Mouse (Mus musculus) cortical plate, adult 2 months (tissue): ENCODE measurements around the gene Aldh16a1. TPM values are rescaled to one million over a fixed set of nuclear protein-coding genes. Genes with fewer than 3 reads are reported as not detected.
A peak's percentile ranks its signal among the peaks of the same experiment; 100 is the strongest.
"Not testable (repeated sequence)": the region's sequence is repeated elsewhere in the genome, so short reads cannot be mapped to it uniquely, and the experiment has no call there.

Experiments
- H3K27ac ChIP-seq: fragments of 200-500 bp; 2 replicates; pipeline ENCODE4 v1.5.1; 2012; ENCODE audit warnings: low read length, control low read depth, inconsistent platforms; ENCODE audit not compliant: insufficient read depth
- H3K4me1 ChIP-seq: fragments of 200-500 bp; 2 replicates; pipeline ENCODE4 v1.6.1; 2011; ENCODE audit warnings: low read length; ENCODE audit not compliant: control insufficient read depth, insufficient read depth
- H3K4me3 ChIP-seq: fragments of 200-500 bp; 2 replicates; pipeline ENCODE4 v1.5.1; 2011; ENCODE audit warnings: mild to moderate bottlenecking, low read length, control low read depth; ENCODE audit not compliant: insufficient read depth
- CTCF ChIP-seq: fragments of 200-500 bp; IDR thresholded peaks from 2 replicates; pipeline ENCODE4 v1.5.1; 2011; ENCODE audit warnings: mild to moderate bottlenecking, control low read depth, low read length; ENCODE audit not compliant: insufficient read depth; ENCODE audit errors: extremely low read depth
- POLR2A ChIP-seq: fragments of 200-500 bp; IDR thresholded peaks from 2 replicates; pipeline ENCODE4 v1.6.1; 2011; ENCODE audit warnings: mild to moderate bottlenecking, low read length, control low read depth; ENCODE audit not compliant: insufficient read depth; ENCODE audit errors: extremely low read depth
- polyA plus RNA-seq: library from polyadenylated mRNA; depleted of rRNA; stranded (reverse); fragments of >200 nt; gene quantifications from 2 replicates; pipeline ENCODE4 v1.2.3, GENCODE M21; 2012

The Aldh16a1 gene
- polyA plus RNA-seq, 1 experiment, result 10.3 TPM

DNA sequence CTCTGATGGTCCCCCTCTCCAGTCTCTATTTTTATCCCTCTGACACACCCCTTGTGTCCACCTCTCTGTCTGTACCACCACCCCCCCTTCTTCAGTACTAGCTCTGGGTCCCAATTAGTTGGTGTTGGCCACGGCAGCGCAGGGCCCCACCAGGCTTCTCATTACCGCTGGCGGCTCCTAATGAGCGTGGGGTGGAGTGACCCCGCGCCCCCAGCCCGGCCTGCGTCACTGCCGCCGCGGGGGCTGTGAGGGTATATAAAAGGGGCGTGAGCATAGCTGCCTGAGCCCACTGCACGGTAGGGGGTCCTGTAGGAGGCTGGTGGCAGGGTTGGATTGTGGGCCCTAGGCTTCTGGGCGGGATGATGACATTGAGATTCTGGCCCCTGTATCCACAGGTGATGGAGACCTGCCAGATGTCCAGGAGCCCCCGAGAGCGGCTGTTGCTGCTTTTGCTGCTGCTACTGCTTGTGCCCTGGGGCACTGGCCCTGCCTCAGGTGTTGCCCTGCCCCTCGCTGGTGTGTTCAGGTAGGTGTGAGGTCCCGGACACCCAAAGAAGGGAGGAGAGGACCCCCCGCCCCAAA is 26.6 kb upstream of the Aldh16a1 start, which contains the start of gene Pth2:
Pth2 (plus strand) TSS at position 100 of the 582 bp plus-strand sequence.
- H3K4me1 ChIP-seq, result no peaks in the 10 kb centered on the region
- no peak within 1 kb of the TSS for H3K27ac ChIP-seq
- TF ChIP-seq POLR2A (no peak), CTCF (no peak)
- no peak within 1 kb of the TSS for H3K4me3 ChIP-seq

DNA sequence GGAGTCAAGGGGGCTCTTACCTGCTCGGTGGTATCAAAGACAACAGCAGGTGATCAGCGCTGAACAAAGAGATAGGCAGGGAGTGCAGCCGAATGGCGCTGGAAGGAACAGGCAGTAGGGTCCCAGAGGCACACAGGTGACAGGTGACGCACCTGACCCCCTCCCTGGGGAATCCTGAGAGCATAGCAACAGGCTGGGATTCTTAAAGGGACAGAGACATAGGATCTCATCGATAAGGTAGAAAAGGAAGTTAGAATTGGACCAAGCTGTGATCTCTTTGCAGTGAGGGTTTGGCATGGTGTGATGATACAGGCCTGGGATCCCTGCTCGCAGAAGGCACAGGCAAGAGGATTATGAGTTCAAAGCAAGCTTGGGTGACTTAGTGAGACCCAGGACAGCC is 25.1 kb upstream of the Aldh16a1 start, which contains the start of gene Gfy:
Gfy (minus strand) TSS at position 101 of the 400 bp plus-strand sequence.
- H3K27ac ChIP-seq, result no peak within 1 kb of the TSS
- no peak within 1 kb of the TSS for H3K4me3 ChIP-seq
- TF ChIP-seq CTCF (no peak), POLR2A (no peak)
- no peaks in the 10 kb centered on the region for H3K4me1 ChIP-seq

DNA sequence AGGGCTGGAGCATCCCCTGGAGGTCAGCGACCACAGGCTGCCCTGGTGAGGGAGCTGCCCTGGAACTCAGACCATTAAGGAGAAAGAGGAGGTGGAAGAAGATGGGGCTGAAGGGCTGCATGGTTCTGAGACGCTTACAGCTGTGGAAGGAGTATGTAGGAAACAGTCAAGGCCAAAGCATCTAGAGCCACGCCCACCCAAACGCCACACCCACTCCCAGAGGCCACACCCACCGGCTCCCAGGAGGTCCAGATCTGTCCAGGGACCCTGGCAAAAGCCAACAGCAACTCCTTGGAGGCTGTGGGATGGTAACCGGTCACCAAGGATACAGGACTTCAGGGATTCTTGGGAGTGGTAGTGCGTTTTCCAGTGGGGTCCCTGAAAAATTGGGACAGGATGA is 24.2 kb upstream of the Aldh16a1 start:
- Histone ChIP-seq H3K4me3 (no peak overlapping the region), H3K27ac (no peak overlapping the region), H3K4me1 (no peaks in the 10 kb centered on the region)
- no peak for TF ChIP-seq POLR2A
- no peak for TF ChIP-seq CTCF

DNA sequence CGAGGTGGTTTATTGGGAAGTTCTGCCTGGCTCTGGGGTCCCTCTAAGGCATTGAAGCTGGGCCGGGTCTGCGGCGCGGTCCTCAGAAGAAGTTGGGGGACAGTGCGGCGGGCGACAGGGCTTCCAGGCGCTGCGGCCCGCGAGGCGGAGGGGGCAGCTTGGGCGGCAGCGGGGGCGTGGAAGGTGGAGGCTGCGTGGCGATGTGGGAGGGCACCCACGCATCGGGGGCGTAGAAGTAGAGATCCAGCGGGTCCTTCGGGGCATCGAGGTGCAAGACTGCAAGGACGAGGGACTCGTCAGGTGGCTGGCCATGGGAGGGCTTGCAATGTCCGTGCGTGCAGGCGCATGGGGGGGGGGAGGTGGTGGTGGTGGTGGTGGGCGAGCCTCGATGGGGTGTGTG is 22.0 kb upstream of the Aldh16a1 start:
- no peak; the same call in 1 of the 2 replicates for TF ChIP-seq POLR2A
- TF ChIP-seq CTCF, result no peak
- Histone ChIP-seq H3K4me1 (no peaks in the 10 kb centered on the region), H3K27ac (no peak overlapping the region), H3K4me3 (no peak overlapping the region)

DNA sequence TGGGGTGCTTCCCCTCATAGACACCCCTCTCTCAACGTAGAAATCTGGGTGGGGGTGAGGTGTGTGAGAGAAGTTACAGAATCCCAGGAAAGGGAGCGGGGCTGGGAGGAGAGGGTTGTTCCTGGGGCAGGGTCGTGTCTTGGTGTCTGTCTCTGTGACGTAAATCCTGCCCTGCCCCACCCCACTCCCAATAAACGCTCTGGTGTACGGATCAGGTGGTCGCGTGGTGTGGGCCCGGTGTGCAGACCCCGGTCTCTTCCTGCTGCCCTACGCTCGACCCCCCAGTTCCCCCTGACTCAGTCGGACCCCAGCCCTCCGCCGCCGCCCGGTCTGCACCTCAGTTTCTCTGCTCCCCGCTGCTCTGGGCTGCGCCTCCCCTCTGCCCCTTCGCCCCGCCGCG is 21.5 kb upstream of the Aldh16a1 start:
- Histone ChIP-seq H3K27ac (no peak overlapping the region), H3K4me3 (no peak overlapping the region), H3K4me1 (no peaks in the 10 kb centered on the region)
- TF ChIP-seq POLR2A (peak; percentile 39; the same call in 1 of the 2 replicates), CTCF (no peak)

DNA sequence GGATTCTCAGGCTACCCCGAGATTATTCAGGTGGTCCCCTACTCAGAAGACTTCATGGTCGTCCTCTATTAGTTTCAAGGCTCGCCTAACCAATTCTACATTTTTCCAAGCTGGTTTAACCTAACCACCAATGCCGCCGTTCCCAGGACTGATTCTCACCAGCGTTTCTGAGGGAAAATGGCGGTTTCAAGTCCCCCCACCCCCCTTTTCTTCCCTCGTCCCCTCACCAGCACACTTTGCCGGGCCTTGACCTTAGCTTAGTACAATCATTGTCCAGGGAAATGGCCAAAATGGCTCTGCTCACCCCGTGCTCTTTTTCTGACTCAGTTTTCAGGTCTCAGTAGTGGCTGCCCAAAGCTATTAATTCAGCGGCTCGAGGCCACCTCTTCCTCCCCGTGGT is 21.0 kb upstream of the Aldh16a1 start:
- Histone ChIP-seq H3K27ac (no peak overlapping the region), H3K4me1 (no peaks in the 10 kb centered on the region), H3K4me3 (no peak overlapping the region)
- TF ChIP-seq POLR2A, result no peak
- TF ChIP-seq CTCF, result no peak

DNA sequence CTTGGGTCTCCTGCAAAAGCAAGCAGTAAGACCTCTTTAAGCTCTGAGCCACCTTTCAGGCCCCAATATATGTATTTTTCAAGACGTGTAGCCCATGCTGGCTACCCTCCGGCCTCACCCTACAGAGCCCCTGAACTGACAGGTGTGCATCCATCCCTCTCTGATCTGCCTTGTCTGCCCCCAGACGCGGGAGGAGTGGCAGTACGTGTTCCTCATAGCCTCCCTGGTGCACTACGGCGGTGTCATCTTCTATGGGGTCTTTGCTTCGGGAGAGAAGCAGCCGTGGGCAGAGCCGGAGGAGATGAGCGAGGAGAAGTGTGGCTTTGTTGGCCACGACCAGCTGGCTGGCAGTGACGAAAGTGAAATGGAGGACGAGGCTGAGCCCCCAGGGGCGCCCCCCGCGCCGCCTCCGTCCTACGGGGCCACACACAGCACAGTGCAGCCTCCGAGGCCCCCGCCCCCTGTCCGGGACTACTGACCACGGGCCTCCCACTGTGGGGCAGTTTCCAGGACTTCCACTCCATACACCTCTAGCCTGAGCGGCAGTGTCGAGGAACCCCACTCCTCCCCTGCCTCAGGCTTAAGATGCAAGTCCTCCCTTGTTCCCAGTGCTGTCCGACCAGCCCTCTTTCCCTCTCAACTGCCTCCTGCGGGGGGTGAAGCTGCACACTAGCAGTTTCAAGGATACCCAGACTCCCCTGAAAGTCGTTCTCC is 20.3 kb upstream of the Aldh16a1 start:
- H3K4me1 ChIP-seq, result no peaks in the 10 kb centered on the region

DNA sequence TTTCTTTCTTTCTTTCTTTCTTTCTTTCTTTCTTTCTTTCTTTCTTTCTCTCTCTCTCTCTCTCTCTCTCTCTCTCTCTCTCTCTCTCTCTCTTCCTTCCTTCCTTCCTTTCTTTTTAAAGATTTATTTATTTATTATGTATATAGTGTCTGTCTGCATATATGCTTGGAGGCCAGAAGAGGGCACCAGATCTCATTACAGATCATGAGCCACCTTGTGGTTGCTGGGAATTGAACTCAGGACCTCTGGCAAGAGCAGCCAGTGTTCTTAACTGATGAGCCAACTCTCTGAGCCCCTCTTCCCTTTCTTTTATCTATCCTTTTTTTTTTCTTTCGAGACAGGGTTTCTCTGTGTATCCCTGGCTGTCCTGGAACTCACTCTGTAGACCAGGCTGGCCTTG is 19.4 kb upstream of the Aldh16a1 start:
- not testable (repeated sequence) for H3K27ac ChIP-seq, H3K4me3 ChIP-seq, H3K4me1 ChIP-seq
- TF ChIP-seq CTCF, result peak; percentile 35

More for the DNA sequence above, 20.3 kb upstream of the Aldh16a1 start:
- Histone ChIP-seq H3K27ac (no peak overlapping the region), H3K4me3 (no peak overlapping the region)
- no peak for TF ChIP-seq POLR2A
- no peak for TF ChIP-seq CTCF

DNA sequence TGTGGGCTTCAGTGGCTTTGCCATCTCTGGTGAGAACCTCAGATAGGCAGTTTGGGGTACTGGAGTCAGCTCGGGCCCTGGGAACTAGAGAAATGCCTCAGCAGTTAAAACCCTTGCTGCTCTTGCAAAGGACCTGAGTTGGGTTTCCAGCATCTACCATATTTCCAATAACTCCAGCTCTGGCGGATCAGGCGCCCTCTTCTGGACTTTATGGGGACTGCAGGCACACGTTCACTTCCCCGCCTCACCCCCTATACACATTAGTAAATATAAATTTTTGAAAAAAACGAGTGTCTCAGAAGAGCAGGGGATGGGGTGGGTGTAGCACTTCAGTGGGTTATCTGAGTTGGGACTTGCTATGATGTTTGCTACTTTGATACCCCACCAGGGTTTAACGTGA is 18.6 kb upstream of the Aldh16a1 start:
- Histone ChIP-seq H3K27ac (no peak overlapping the region), H3K4me1 (0 out of 2 replicates have a peak, but pooled peaks cover 2% of the 10 kb centered on the region), H3K4me3 (no peak overlapping the region)
- peak; percentile 36 for TF ChIP-seq CTCF
- TF ChIP-seq POLR2A, result no peak; the same call in 1 of the 2 replicates

DNA sequence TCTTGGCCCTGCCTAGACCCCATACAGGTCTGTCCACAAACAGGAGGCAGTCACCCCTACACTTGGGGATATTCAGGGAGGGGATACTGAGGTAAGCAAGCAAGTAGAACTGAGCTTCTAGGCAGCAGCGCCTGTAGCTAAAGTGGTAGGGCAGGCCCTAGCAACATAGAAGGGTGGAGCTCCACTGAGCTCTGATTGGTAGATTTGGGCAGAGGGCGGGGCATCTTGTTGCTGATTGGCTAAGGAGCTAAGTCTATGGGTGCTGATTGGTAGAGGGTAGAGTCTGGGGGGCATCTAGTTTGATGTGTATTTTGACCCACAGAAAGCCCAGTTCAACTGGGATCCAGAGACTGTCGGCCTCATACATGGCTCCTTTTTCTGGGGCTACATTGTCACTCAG is 15.1 kb upstream of the Aldh16a1 start:
- no peak overlapping the region for H3K4me3 ChIP-seq
- H3K4me1 ChIP-seq, result 0 out of 2 replicates have a peak, but pooled peaks cover 2% of the 10 kb centered on the region
- TF ChIP-seq POLR2A, result peak; percentile 48; the same call in 1 of the 2 replicates
- TF ChIP-seq CTCF, result no peak
- H3K27ac ChIP-seq, result 0 out of 2 replicates have a peak overlapping the region, but pooled peaks have one; percentile 17
